12 mouse cellular contexts compared by ENCODE assay signal in genomic region chr16:51517079-51517478, GRCm38 (mm10).
A peak's percentile ranks its signal among the peaks of the same experiment; 100 is the strongest.
DNase-seq lines count a peak whose midpoint lies in the region; ATAC-seq lines count a peak whose summit lies in the region.
"Had no signal": no experiment of that assay in that cellular context is flagged by ENCODE, and none has a peak within 500 bp of the region (broad histone marks: within the 10 kb centered on the region; RNA-seq: fewer than 3 reads in every experiment).

No protein-coding gene starts in this region.

- no peak overlapping the region for H3K4me2 ChIP-seq in forebrain, embryonic 12.5 days
- no peak overlapping the region for H3K4me2 ChIP-seq in midbrain, embryonic 14.5 days (ENCODE audit: low read length)
- no peak overlapping the region for H3K4me2 ChIP-seq in midbrain, embryonic 16.5 days (ENCODE audit: low read length)
- H3K4me2 ChIP-seq in kidney, embryonic 15.5 days, result no peak overlapping the region
- H3K4me2 ChIP-seq: heart, embryonic 13.5 days; liver, embryonic 13.5 days had no signal

- peak; percentile 58; the same call in 1 of the 2 replicates for ATAC-seq in forebrain, embryonic 12.5 days (ENCODE audit: low FRiP score)
- no peak for ATAC-seq in midbrain, embryonic 14.5 days (ENCODE audit: low FRiP score, low TSS enrichment)
- no peak for ATAC-seq in midbrain, embryonic 16.5 days
- no peak for ATAC-seq in kidney, embryonic 15.5 days (replicated peaks; ENCODE audit: low FRiP score)

- no peak overlapping the region for H3K27ac ChIP-seq in forebrain, embryonic 12.5 days
- no peak overlapping the region for H3K27ac ChIP-seq in forebrain, embryonic 10.5 days
- no peak overlapping the region for H3K27ac ChIP-seq in midbrain, embryonic 14.5 days (replicated peaks; ENCODE audit: low read depth, low read length)
- no peak overlapping the region for H3K27ac ChIP-seq in midbrain, embryonic 16.5 days (ENCODE audit: low read length)
- H3K27ac ChIP-seq in kidney, embryonic 15.5 days, result no peak overlapping the region
- H3K27ac ChIP-seq: heart, embryonic 13.5 days; liver, embryonic 13.5 days had no signal

- no peak overlapping the region for H3K9ac ChIP-seq in forebrain, embryonic 12.5 days
- no peak overlapping the region for H3K9ac ChIP-seq in midbrain, embryonic 14.5 days (replicated peaks; ENCODE audit: low read length)
- H3K9ac ChIP-seq in midbrain, embryonic 16.5 days (ENCODE audit: low read depth, low read length), result no peak overlapping the region
- H3K9ac ChIP-seq in kidney, embryonic 15.5 days, result no peak overlapping the region
- H3K9ac ChIP-seq: heart, embryonic 13.5 days; liver, embryonic 13.5 days had no signal

- no peaks in the 10 kb centered on the region for H3K27me3 ChIP-seq in forebrain, embryonic 12.5 days
- H3K27me3 ChIP-seq in forebrain, embryonic 10.5 days (ENCODE audit: poor library complexity, severe bottlenecking), result no peaks in the 10 kb centered on the region
- H3K27me3 ChIP-seq in midbrain, embryonic 14.5 days (ENCODE audit: control insufficient read depth, insufficient read depth, low read length), result no peaks in the 10 kb centered on the region
- no peaks in the 10 kb centered on the region for H3K27me3 ChIP-seq in midbrain, embryonic 16.5 days (ENCODE audit: control insufficient read depth, insufficient read depth, low read depth, low read length)
- no peaks in the 10 kb centered on the region for H3K27me3 ChIP-seq in kidney, embryonic 15.5 days
- H3K27me3 ChIP-seq: heart, embryonic 13.5 days; liver, embryonic 13.5 days had no signal

- no peaks in the 10 kb centered on the region for H3K36me3 ChIP-seq in forebrain, embryonic 12.5 days (replicated peaks)
- no peaks in the 10 kb centered on the region for H3K36me3 ChIP-seq in forebrain, embryonic 10.5 days (replicated peaks)
- no peaks in the 10 kb centered on the region for H3K36me3 ChIP-seq in midbrain, embryonic 14.5 days (ENCODE audit: control insufficient read depth, insufficient read depth, low read length)
- no peaks in the 10 kb centered on the region for H3K36me3 ChIP-seq in midbrain, embryonic 16.5 days (ENCODE audit: control insufficient read depth, insufficient read depth, low read length)
- H3K36me3 ChIP-seq in kidney, embryonic 15.5 days, result no peaks in the 10 kb centered on the region
- H3K36me3 ChIP-seq: heart, embryonic 13.5 days; liver, embryonic 13.5 days had no signal

- WGBS in forebrain, embryonic 12.5 days, result 45% methylated on average over 3 of the region's 3 CpGs
- whole genome bisulfite sequencing in forebrain, embryonic 10.5 days, result 76% methylated on average over 3 of the region's 3 CpGs
- WGBS in midbrain, embryonic 14.5 days, result 50% methylated on average over 3 of the region's 3 CpGs
- WGBS in midbrain, embryonic 16.5 days, result 57% methylated on average over 3 of the region's 3 CpGs
- WGBS in kidney, embryonic 15.5 days, result 63% methylated on average over 3 of the region's 3 CpGs

- no peak for DNase-seq in forebrain, embryonic 10.5 days (ENCODE audit: extremely low spot score, low spot score)
- DNase-seq in midbrain, embryonic 14.5 days, result peak; percentile 24
- peak; percentile 86 for DNase-seq in cerebellum, adult 9-10 months
- peak; percentile 19 for DNase-seq in forelimb bud, embryonic 11.5 days (ENCODE audit: low read depth, low spot score)
- DNase-seq in adrenal gland, adult (ENCODE audit: inconsistent age in 2 of 2, low spot score in 1 of 2), result no peak
- DNase-seq: kidney, adult 11 months; kidney, postnatal 36 days; liver, embryonic 13.5 days had no signal

- H3K9me3 ChIP-seq in forebrain, embryonic 12.5 days, result no peaks in the 10 kb centered on the region
- no peaks in the 10 kb centered on the region for H3K9me3 ChIP-seq in forebrain, embryonic 10.5 days
- H3K9me3 ChIP-seq in midbrain, embryonic 14.5 days (ENCODE audit: control insufficient read depth, low read length), result no peaks in the 10 kb centered on the region
- H3K9me3 ChIP-seq in midbrain, embryonic 16.5 days (replicated peaks; ENCODE audit: control insufficient read depth, low read length, poor library complexity, severe bottlenecking), result no peaks in the 10 kb centered on the region
- no peaks in the 10 kb centered on the region for H3K9me3 ChIP-seq in kidney, embryonic 15.5 days (replicated peaks)
- H3K9me3 ChIP-seq: heart, embryonic 13.5 days; liver, embryonic 13.5 days had no signal

- H3K4me3 ChIP-seq in forebrain, embryonic 12.5 days (replicated peaks), result no peak overlapping the region
- no peak overlapping the region for H3K4me3 ChIP-seq in forebrain, embryonic 10.5 days
- H3K4me3 ChIP-seq in midbrain, embryonic 14.5 days (replicated peaks; ENCODE audit: low read depth, low read length), result no peak overlapping the region
- H3K4me3 ChIP-seq in midbrain, embryonic 16.5 days (ENCODE audit: low read depth, low read length), result no peak overlapping the region
- no peak overlapping the region for H3K4me3 ChIP-seq in kidney, embryonic 15.5 days (replicated peaks)
- H3K4me3 ChIP-seq: heart, embryonic 13.5 days; liver, embryonic 13.5 days had no signal

- H3K4me1 ChIP-seq in forebrain, embryonic 12.5 days, result peaks cover 12% of the 10 kb centered on the region
- H3K4me1 ChIP-seq in forebrain, embryonic 10.5 days, result peaks cover 14% of the 10 kb centered on the region
- H3K4me1 ChIP-seq in midbrain, embryonic 14.5 days (ENCODE audit: control insufficient read depth, insufficient read depth, low read length), result peaks cover 10% of the 10 kb centered on the region; the same call in 1 of the 2 replicates
- peaks cover 5% of the 10 kb centered on the region for H3K4me1 ChIP-seq in midbrain, embryonic 16.5 days (ENCODE audit: control insufficient read depth, insufficient read depth, low read length)
- H3K4me1 ChIP-seq in kidney, embryonic 15.5 days, result no peaks in the 10 kb centered on the region
- H3K4me1 ChIP-seq: heart, embryonic 13.5 days; liver, embryonic 13.5 days had no signal

Comparison
In these comparisons a context has a peak if more than half of its experiments do, and no peak if none do; other contexts are left out.
1. DNase-seq: peak in midbrain, embryonic 14.5 days (single experiment), cerebellum, adult 9-10 months (single experiment) and forelimb bud, embryonic 11.5 days (single experiment); none in forebrain, embryonic 10.5 days (single experiment) and adrenal gland, adult (0 of 2).